Mouse (Mus musculus): ENCODE measurements around the gene Akap13. TPM values are rescaled to one million over a fixed set of nuclear protein-coding genes. Genes with fewer than 3 reads are reported as not detected.
"Not testable (repeated sequence)": the region's sequence is repeated elsewhere in the genome, so short reads cannot be mapped to it uniquely, and the experiment has no call there.

The Akap13 gene
- polyA plus RNA-seq, 1 experiment from 2014 or later = 17.1 TPM

DNA sequence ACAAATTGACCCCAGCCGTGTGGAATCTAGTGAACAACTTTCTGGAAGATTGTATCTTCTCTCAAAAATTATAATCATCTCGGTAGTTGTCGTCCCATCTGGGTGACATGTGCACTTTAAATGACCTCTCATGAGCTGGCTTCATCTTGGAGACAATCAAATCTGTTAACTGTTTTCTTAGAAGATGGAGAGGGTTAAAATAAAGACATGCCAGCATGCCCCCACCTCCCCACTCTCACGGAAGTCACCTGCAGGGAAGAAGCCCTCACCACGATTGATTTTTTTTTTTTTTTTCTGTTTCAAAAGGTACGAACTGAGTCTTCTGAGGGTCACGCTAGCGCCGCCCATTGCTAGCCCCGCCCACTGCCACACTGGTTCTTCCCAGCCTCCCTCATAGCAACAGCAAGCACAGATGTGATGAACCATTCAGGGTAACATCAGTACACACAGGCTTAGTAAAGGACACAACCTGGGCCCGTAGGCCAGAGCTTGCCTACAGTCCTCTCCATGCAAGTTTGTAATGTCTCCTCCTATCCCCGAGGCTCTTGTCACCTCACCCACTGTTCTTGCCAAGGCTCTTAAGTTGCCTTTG lies 298.0 kb downstream of the Akap13 start:
- Histone ChIP-seq H3K9me3 (no peaks in the 10 kb centered on the region), H3K4me3 (replicated peaks) (no peak overlapping the region), H3K36me3 (peaks cover 30% of the 10 kb centered on the region), H3K27me3 (no peaks in the 10 kb centered on the region), H3K27ac (no peak overlapping the region), H3K9ac (replicated peaks) (no peak overlapping the region), H3K4me1 (replicated peaks) (peaks cover 17% of the 10 kb centered on the region), H3K4me2 (replicated peaks) (no peak overlapping the region)
- ATAC-seq = no peak
- WGBS = 44% methylated on average over 12 of the region's 12 CpGs

DNA sequence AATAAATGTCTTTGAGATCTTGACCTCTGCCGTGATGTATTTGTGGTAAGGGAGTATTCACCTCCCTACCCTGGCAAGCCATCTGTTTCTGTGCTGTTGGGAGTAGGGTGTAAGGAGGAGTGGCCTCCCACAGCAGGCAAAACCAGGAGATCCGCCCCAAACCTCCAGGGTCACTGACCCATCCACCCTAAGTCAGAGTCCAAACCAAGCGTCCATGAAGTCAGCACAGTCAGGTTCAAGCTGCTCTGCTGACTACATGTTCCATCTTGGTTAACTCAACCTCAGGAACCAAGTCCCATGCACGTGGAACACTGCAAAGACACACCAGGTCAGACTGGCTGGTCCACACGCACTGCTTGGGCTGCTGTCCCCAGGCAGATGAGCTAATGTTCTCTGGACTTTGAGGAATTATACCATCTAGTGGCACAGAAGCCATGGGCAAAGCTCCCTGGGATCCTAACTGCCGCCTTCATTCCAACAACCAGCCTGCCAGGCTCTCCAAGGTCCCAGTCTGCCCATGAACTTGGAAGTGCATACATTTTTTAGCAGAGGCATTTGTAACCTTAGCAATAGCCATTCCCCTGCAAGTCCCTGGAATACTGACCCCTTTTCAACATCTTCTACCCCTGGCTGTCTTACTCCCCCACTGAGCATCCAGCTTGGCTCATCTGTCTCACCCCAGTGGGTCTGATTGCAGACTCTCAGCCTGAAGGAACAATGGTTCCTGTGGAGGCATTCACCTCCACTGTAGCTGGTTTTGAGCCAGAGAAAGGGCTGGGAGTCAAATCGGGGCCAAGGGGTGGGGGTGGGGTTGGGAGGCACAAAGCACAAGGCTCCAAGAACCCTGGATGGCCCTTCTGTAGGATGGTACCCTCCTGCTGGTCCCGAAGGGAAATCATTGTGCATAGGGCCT lies 299.5 kb downstream of the Akap13 start:
- peak overlapping the region; percentile 44; the same call in 1 of the 2 replicates for H3K27ac ChIP-seq
- WGBS = 24% methylated on average over 8 of the region's 8 CpGs
- peak; percentile 43 for ATAC-seq

DNA sequence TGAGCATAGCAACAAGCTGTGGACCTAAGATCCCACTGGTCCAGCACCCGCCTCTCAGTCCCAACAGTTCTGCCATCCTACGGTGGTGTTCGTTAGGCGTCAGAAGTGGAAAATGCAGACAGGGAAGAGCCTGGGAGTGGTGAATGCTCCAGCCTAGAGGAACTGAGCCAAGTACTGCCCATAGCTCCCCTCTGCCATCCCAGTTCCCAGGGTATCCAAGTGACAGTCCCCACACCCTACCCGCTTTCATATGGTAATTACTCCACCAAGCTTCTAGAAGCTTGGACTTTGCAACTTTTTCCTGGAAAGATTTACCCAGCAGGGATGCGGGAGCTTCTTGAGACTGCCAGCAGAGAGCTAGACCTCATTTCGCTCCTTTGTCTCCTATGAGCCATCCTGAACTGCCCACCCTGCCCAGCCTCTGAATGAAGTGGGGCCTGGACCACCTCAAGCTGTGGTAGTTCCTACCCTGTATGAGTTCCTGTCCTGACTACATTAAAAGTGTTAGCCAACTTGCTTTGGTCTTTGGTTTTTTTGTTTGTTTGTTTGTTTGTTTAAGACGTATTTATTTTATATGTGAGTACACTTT lies 300.6 kb downstream of the Akap13 start:
- Histone ChIP-seq H3K9ac (replicated peaks) (no peak overlapping the region), H3K9me3 (no peaks in the 10 kb centered on the region), H3K4me1 (replicated peaks) (peaks cover 17% of the 10 kb centered on the region), H3K4me2 (replicated peaks) (no peak overlapping the region), H3K36me3 (peaks cover 7% of the 10 kb centered on the region), H3K27ac (0 out of 2 replicates have a peak overlapping the region, but pooled peaks have one; percentile 35), H3K27me3 (no peaks in the 10 kb centered on the region), H3K4me3 (replicated peaks) (no peak overlapping the region)
- 44% methylated on average over 8 of the region's 8 CpGs for WGBS
- peak; percentile 64 for ATAC-seq

More for the DNA sequence above, 299.5 kb downstream of the Akap13 start:
- Histone ChIP-seq H3K27me3 (no peaks in the 10 kb centered on the region), H3K36me3 (peaks cover 18% of the 10 kb centered on the region), H3K9ac (replicated peaks) (no peak overlapping the region), H3K4me2 (replicated peaks) (no peak overlapping the region), H3K9me3 (no peaks in the 10 kb centered on the region), H3K4me3 (replicated peaks) (no peak overlapping the region), H3K4me1 (replicated peaks) (peaks cover 17% of the 10 kb centered on the region)

DNA sequence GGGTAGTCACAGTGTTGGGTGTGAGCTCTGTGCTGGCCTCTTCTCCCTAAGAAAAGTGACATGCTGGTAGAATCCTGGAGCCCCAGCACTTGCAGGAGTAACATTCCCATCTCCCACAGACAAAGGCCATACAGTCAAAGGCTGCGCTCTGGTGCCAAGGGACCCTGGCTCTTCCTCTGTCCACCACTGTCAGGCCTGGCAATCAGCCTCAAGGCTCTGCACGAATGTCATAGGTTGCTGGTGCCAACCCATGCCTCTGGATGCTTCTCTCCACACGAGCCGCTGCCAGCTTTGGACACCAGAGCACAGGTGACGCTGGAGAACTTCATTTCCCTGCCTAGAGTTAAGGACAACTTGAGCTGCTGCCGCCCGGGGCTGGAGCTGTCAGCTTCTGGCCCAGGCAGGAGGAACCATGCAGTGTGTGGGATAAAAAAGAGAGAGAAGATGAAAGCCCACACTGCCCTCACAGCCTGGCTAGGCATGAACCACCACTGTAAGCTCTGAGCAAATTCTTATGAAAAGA lies 304.7 kb downstream of the Akap13 start:
- Histone ChIP-seq H3K4me3 (replicated peaks) (no peak overlapping the region), H3K4me2 (replicated peaks) (no peak overlapping the region), H3K27me3 (no peaks in the 10 kb centered on the region), H3K9me3 (no peaks in the 10 kb centered on the region), H3K27ac (no peak overlapping the region), H3K36me3 (no peaks in the 10 kb centered on the region), H3K9ac (replicated peaks) (no peak overlapping the region), H3K4me1 (replicated peaks) (peaks cover 10% of the 10 kb centered on the region)
- ATAC-seq = no peak
- WGBS = 85% methylated on average over 7 of the region's 7 CpGs

DNA sequence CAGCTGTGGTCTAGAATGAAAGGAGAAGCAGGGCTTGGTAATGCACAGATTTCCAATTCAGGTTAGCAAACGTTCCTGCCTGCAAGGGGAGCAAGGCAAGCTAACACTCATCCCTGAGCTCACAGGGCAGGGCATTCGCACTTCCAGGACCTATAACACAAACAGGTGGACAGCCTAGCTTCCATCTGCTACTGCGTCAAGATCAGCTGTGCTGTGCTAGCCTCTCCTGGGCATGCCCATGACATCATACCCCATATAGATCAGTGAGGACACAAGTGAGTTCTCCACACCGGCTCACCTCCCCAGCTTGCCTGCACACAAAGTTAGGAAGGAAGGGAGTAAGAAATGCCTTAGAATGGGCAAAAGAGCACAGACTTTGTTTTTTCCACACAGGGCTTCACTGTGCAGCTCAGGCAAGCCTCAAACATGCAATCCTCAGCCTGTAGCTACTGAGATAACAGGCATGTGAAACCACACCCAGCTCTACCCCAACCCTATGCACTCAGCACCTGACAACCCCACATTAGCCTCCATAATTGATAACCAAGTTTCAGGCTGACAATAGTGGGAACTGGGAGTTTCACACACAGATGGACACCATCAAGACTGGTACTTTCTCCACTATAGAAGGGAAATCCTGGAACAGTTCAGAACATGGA lies 305.5 kb downstream of the Akap13 start:
- H3K9ac ChIP-seq (replicated peaks); H3K27me3 ChIP-seq; ATAC-seq; H3K36me3 ChIP-seq; H3K4me1 ChIP-seq (replicated peaks); H3K4me3 ChIP-seq (replicated peaks); H3K27ac ChIP-seq; H3K4me2 ChIP-seq (replicated peaks); H3K9me3 ChIP-seq: not testable (repeated sequence)
- WGBS = 85% methylated on average over 4 of the region's 4 CpGs

DNA sequence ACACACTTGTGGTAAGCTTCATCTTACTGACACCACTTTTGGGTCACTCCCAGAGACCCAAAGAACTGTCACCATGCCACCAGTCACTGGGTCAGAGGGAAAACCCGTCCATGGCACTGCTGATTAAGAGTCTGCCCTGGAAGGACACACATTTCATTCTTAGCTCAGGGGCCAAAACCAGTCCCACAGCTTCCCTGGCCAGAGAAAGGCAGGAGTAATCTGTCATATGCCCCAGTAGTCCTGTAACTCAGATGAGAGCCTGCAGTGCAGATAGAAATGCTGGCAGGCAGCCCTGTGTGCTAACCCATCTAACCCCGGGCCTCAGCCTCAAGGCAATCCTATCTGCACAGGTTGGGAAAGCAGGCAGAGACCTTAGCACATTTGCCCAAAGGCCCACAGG lies 306.9 kb downstream of the Akap13 start:
- H3K9ac ChIP-seq (replicated peaks); ATAC-seq; H3K4me3 ChIP-seq (replicated peaks); H3K4me1 ChIP-seq (replicated peaks); H3K27me3 ChIP-seq; H3K9me3 ChIP-seq; H3K27ac ChIP-seq; H3K4me2 ChIP-seq (replicated peaks); H3K36me3 ChIP-seq: not testable (repeated sequence)
- WGBS = 81% methylated on average over 2 of the region's 2 CpGs

DNA sequence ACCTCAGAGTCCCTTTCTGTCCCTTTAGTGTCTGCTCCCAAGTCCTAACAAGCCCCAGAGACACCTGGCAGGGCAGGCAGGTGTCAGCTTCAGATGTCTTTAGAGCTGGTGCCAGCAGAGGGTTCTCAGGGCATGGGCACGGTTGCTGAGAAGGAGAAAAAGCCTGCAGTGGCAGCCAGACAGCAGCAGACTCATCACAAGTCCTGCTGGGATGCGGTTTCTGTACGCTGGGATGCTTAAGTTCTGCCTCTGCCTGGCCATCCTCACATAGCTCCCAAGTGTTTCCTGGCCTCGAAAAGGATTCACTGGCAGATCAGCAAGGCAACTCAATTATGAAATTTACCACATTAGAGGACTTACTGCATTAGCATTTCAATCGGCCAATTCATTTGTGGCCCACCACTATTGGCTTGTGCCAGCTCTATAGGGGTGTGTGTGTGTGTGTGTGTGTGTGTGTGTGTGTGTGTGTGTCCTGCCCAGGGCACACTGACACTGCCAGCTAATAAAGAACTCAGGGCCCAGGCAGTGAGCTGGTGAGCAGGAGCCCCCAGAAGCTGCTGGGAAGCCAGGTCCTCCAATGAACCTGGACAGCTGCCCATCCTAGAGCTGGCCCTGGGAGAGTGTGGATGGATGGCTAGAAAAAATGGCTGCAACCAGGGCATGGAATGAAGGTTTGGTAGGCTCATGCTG lies 311.9 kb downstream of the Akap13 start:
- peak; percentile 74 for ATAC-seq
- H3K4me3 ChIP-seq (replicated peaks); H3K27me3 ChIP-seq; H3K9me3 ChIP-seq; H3K4me2 ChIP-seq (replicated peaks); H3K9ac ChIP-seq (replicated peaks); H3K27ac ChIP-seq; H3K36me3 ChIP-seq; H3K4me1 ChIP-seq (replicated peaks): not testable (repeated sequence)
- 56% methylated on average over 1 of the region's 5 CpGs for WGBS

DNA sequence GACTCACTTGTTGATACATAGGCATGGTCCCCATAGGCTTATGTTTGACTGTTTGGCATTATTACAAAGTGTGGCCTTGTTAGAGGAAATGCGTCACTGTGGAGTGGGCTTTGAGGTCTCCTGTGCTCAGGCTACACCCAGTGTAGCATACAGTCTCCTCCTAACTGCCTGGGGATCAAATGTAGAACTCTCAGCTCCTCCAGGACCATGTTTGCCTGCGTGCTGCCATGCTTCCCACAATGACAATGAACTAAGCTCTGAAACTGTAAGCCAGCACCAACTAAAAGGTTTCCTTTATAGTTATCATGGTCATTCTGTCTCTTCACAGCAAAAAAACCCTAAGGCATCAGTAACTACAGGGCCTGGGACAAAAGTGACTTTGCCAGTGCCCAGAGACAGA lies 312.8 kb downstream of the Akap13 start:
- H3K9ac ChIP-seq (replicated peaks) = no peak overlapping the region
- H3K27ac ChIP-seq = no peak overlapping the region
- no peak overlapping the region for H3K4me2 ChIP-seq (replicated peaks)
- no peak for ATAC-seq
- WGBS = 88% methylated on average over 2 of the region's 2 CpGs
- H3K9me3 ChIP-seq = no peaks in the 10 kb centered on the region
- no peak overlapping the region for H3K4me3 ChIP-seq (replicated peaks)
- H3K36me3 ChIP-seq = peaks cover 6% of the 10 kb centered on the region; the same call in 1 of the 2 replicates
- H3K27me3 ChIP-seq = no peaks in the 10 kb centered on the region
- H3K4me1 ChIP-seq (replicated peaks) = no peaks in the 10 kb centered on the region

DNA sequence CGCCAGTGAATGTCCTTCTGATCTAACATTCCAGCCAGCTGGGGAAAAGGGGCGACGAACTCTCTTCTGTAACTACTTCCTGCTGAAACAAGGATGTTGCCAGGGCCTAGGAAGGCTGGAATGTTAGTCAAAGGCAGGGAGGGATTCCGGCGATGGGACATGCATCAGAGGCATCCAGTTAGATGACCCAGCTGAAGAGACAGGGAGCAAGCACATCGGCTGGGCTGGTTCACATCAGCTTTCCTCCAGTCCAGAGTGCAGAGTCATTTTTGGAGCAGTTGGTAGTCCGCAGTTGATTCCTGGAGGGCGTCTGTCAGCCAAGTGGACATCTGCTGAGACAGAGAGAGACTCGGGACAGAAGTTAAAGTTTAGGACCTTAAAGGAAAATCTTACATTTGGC lies 314.6 kb downstream of the Akap13 start:
- Histone ChIP-seq H3K27ac (no peak overlapping the region), H3K4me1 (replicated peaks) (no peaks in the 10 kb centered on the region), H3K36me3 (peaks cover 6% of the 10 kb centered on the region; the same call in 1 of the 2 replicates), H3K4me2 (replicated peaks) (no peak overlapping the region), H3K9ac (replicated peaks) (no peak overlapping the region), H3K4me3 (replicated peaks) (no peak overlapping the region), H3K9me3 (no peaks in the 10 kb centered on the region), H3K27me3 (no peaks in the 10 kb centered on the region)
- no peak for ATAC-seq
- WGBS = 90% methylated on average over 9 of the region's 9 CpGs

DNA sequence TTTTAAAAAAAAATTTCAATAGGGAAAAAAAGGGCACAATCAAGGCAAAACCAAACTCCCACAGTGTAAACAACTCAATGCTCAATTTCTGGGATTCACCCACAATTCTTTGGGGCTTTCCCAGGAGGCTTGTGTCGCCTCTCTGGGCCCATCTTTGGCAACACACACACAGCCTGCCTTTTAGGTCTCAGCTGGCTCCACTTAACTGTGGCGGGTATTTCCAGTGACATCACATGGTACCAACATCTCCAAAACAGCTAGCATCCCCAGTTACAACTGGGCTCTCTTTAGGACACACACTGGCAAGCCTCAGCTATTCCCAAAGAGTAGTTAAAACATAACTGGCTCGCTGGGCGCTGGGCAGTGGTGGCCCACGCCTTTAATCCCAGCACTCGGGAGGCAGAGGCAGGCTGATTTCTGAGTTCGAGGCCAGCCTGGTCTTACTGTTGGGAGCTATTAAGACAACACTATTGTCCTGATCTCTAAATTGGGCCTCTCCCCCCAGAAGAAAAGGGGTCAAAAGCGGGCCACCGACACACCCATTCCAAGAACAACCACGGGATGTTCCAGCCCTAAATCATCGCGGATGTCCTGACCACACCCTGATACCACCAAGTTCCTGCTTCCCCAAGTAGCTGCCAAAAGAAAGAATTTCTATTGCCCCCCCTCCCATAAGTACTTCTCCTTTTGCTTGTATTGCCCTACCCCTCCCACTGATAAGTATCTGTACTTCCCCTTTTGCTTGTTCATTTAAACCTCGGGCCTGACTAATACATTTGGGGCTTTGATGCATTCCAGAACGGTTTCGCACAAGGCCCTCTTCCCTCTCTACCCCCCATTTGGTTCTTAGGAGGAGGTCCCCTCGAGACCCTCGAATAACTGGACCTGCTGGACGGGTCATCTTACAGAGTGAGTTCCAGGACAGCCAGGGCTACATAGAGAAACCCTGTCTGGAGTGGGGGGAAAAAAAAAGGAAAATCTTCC lies 319.1 kb downstream of the Akap13 start:
- not testable (repeated sequence) for ATAC-seq; H3K27ac ChIP-seq; H3K4me1 ChIP-seq (replicated peaks); H3K4me3 ChIP-seq (replicated peaks); H3K9me3 ChIP-seq; H3K4me2 ChIP-seq (replicated peaks); H3K27me3 ChIP-seq; H3K9ac ChIP-seq (replicated peaks)
- 93% methylated on average over 18 of the region's 18 CpGs for WGBS
- H3K36me3 ChIP-seq = peaks cover 10% of the 10 kb centered on the region
